Mouse (Mus musculus) kidney, adult 11 months (tissue): ENCODE results near the gene AL732309.1.
"Not testable (repeated sequence)": the region's sequence is repeated elsewhere in the genome, so short reads cannot be mapped to it uniquely, and the experiment has no call there.

Experiments used
- DNase-seq: peaks from one replicate; pipeline ENCODE4 v3.0.0; 2022

Gene AL732309.1

DNA sequence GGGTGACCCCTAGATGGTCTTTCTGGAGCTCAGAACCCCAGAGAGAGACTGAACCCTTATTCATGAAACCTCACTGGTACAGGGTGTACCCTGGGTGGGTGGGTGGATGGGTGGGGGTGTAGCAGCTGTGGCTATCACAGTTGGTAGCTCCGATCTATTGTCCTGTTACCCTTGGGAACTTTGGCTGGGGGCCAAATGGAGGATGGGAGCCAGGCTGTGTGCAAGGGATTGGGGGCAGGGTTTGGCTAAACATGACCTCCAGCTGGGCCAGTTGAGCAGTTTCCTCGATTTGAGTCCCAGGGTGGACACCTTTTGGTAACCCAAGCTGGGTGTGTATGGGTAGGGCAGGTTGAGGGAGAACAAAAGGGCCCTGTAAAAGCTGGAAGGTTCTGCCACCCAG is 20.1 kb upstream of the AL732309.1 start:
- peak; percentile 71 for DNase-seq

DNA sequence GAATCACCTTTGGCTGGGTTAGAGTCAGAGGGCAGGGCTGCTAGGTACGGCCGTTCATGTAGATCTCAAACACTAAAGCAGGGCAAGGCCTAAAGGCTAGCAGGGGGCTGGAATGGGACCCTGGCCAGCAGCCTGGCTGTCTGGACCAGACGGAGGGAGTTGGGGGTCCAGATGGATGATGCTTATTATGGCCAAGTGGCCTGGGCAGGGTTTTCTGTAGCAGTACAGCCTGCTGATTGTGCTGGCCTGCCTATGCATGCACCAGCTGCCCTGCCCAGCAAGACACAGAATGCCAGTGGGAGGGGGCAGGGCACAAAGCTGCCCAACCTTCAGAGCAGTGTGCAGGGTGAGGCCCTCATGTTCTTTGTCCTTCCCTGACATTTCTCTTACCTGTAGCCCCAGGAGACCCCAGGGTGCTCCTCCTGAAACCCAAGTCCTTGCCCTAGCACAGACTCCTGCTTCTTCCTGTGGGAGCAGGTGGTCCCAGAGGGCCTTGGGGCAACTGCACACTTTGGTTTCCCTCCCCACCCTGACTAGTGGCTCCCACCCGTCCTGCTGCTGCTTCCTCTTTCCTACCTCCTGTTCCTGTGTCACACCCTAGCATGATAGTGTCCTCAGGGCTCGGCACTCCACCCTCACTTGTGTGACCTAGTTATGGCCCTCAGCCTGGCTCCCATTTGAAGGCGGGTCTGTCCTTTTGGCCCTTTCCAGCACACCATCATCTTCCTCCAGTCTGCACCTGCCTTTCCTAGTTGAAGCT is 19.4 kb upstream of the AL732309.1 start:
- no peak for DNase-seq

DNA sequence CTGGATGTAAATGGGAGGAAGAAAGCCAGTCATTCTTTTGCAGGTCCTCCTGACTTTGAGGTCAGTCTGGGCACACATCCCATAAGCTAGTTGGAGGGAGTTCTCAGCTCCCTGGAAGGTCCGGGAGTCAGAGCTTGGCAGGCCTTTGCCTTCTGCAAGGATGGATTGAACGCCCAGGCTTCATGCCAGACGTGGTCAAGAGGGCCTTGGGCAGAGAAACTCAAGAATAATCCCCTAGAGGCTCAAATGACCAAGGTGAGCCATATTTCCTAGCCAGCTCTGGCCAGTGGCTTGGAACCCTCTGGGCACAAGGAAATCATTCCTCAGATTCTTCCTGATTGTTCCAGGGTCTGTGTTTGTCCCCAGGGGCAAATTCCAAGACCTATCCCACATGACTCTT is 18.2 kb upstream of the AL732309.1 start:
- peak; percentile 91 for DNase-seq

DNA sequence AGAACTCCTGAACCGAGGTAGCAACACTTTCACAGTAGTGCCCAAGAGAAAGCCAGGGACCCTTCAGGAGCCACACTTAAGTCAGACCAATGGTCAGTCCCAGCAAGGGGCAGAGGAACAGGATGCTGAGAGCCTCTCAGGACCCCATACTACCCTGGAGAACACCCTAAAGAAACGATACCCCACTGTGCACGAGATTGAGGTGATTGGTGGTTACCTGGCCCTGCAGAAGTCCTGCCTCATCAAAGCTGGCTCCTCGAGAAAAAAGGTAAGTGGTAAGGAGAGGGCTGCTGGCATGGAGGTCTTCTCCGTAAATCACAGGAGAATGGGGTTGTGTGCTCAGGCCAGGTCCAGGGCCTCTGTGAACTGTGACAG is 17.6 kb upstream of the AL732309.1 start:
- DNase-seq: no peak

DNA sequence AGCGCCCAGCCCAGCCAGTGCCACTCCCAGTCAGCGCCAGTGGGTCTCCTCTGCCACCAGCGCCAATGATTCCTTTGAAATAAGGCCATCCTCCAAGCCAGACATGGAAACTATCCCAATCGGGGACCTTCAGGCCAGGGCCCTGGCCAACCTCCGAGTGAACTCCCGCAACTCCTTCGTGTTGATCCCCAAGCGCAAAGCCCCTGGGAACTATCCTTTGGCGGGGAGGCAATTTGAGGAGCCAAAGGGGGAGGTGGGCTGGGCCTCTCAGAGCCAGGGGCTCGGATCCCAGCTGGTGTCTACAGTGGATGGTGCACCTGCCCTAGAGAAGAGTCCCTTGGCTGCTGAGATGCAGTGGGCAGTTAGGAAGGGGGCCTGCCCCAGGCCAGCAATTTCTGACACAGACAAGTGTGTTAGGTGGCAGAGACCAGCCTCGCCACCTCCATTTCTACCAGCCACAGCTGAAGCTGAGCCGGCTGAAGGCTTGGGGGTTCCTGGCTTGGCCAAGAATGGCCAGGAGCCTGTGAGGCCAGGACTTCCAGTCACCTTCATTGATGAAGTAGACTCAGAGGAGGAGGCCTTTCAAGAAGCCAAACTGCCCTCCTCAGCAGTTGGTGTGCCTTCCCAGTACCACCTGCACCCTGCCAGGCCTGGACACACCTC is 17.1 kb upstream of the AL732309.1 start:
- DNase-seq: no peak

DNA sequence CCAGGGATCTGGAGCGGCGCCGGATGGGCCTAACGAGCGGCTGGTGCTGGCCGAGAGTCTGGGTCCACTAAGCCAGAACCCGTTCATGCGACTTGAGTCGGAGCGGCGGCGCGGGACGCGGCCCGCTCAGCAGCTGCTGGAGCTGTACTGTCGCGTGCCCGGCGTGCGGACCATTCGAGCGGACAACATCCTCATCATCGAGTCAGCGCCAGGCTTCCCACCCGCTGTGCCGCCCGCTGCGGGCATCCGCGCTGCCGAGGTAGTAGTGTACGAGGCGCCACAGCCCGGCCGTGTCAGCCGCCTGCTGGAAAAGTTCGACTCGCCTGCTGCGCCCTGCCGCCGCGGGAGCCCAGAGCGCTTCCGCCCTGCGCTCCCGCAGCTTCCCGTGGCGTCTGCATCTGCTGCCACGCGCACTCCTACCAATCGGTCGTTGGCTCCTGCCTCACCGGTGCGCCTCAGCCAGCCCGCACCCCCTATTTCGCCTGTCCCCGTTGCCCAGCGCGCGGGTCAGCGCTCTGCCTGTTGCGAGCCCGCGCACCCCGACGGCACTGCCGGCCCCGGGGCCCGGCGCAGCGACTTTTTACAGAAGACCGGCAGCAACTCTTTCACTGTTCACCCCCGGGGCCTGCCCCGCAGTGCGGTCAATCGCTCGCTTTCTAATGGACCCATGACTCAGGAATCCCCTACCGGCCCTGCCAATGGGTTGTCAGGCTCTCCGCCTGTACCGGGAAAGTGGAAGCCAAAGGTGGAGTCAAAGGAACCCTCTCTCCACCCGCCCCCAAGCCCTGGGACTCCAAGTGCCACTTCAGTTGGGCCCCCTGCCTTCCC is 16.3 kb upstream of the AL732309.1 start:
- no peak for DNase-seq

DNA sequence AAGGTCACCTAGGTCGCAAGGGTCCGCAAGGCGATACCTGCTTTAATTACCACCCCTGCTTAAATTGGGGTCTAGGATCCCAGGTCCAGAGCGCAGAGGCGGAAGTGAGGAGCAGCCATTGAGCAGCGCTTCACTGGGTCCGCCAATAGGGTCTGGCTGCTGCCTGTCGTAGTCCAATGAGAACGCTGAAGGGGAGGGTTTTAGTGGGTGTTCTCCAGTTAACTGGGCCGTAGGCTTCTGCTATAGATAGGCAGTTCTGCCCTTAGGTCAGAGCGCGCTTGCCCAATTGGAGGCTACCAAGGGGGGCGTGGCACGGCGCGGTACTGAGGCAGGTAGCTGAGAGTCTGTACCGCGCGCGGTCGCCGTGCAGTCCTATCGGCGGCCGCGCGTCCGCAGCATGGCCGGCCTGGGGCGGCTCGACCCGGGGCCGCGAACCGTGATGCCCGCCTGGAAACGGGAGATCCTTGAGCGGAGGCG is 15.7 kb upstream of the AL732309.1 start, which contains the start of gene Tprn:
TSS of gene Tprn (plus strand) at position 328 of the 477 bp plus-strand sequence.
- peak; percentile 98 for DNase-seq

DNA sequence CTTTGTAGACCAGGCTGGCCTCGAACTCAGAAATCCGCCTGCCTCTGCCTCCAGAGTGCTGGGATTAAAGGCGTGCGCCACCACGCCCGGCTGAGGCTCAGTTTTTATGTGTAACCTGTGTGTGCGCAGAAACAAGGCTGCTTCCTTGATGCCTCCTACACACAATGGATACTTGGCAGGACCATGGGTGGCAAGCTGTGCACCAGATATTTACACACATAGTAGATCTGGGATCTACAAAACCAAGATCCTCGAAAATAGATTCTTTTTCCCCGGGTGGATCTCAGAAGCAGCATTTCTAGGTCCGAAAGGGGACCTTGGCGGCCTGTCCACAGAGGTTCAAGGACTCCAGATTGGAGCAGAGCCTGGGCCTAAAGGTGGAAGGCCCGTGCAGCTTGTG is 15.2 kb upstream of the AL732309.1 start:
- DNase-seq: no peak

DNA sequence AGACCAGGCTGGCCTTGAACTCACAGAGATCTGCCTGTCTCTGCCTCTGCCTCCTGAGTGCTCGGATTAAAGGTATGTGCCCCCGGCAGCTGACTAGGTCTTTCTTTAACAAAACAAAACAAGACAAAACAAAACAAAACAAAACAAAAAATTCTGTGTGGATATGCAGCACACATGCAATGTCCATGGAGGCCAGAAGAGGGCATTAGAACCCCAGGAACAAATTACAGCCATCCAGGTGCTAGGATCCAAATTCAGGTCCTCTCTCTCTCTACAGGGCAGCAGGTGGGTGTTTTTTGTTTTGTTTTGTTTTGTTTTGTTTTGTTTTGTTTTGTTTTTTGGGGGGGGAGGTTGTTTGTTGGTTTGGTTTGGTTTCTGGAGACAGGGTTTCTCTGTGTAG is 12.2 kb upstream of the AL732309.1 start:
- no peak for DNase-seq

DNA sequence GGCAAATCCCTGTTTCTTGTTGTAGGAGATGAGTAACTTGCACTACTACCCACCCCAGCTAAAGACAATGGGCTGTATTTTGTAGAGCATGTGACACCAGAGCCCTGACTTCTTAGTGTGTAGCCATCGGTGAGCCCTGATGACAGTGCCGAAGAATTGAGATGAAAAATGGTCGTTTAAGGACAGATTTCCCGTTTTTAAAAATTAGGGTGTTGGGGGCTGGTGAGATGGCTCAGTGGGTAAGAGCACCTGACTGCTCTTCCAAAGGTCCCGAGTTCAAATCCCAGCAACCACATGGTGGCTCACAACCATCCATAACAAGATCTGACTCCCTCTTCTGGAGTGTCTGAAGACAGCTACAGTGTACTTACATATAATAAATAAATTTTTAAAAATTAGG is 10.6 kb upstream of the AL732309.1 start:
- DNase-seq: not testable (repeated sequence)

DNA sequence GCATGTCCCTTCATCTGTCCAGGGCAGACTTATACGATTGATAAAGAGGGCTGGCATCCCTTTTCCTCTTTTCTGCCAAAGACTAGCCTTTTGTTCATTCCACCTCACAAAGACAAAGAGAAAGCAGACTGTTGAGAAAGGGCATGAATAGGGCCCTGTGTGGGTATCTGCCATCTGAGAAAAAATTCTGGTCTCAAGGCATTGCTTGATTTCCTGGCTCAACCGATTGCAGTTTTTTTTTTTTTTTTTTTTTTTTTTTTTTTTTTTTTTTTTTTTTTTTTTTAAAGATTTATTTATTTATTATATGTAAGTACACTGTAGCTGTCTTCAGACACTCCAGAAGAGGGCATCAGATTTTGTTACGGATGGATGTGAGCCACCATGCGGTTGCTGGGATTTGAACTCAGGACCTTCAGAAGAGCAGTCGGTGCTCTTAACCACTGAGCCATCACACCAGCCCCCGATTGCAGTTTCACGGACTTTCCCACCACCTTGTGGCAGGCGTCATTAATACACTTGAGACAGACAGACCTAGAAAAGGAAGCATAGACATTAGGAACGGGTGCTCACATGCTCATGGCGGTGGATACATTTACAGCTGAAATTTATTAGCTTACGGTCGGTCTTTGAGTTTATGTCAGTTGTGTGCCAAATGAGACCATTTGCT is 9.9 kb upstream of the AL732309.1 start:
- not testable (repeated sequence) for DNase-seq

DNA sequence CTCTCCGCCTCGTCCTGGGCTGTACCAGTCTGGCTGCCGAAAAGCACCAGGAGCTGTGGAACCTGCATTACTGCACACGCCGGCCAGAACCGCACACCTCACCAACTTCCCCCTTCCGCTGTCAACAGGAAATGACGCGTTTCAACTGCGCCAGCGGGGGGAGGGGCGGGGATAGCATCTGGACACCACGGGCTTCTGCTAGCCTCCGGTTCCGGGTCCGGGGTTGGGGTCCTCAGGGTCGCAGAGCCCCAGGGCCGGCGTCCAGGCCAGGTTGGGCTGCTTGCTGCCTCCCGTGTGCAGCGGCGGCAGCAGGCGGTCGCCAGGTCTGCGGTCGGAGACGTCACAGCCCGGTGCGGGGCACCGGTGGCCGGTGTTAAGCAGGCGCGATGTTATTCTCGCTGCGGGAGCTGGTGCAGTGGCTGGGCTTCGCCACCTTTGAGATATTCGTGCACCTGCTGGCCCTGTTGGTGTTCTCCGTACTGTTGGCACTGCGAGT is 8.7 kb upstream of the AL732309.1 start, which contains the start of gene Tmem203:
TSS of gene Tmem203 (plus strand) at position 156 of the 496 bp plus-strand sequence.
- DNase-seq: peak; percentile 78

DNA sequence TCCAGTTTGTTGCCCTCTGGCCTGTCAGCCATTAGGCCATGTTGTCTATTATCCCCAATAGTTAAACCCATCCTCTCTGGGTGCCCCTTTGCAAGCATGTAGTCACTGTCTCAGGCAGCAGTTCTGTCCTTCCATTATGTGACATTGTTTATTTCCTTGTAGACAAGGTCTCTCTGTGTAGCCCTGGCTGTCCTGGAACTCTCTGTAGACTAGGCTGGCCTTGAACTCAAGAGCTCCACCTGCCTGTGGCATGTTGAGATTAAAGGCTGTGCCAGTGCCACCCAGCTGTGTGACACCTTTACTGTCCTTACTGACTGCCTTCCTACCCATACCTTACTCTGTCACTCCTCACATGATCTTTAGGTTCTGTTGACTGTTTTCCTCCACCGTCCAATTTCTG is 5.7 kb upstream of the AL732309.1 start:
- no peak for DNase-seq

DNA sequence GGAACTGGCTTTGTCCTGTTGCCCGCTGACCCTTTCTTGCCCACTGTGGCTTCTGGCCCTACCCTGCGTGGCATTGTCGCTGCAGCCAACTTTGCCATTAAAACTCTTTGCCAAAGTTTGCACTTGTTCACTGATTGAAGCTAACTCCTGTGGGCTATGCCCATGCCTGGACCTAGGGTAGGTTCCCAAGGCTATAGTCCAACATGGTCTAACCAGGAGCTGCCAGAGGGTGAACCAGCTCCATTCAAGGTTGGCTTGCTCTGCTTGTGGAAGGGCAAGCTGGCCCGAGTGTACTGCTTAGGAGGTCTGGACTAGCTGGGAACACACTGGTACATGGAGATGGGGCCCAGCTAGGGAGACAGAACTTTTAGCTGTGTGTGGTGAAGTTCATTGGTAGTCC is 2.5 kb downstream of the AL732309.1 start:
- no peak for DNase-seq

DNA sequence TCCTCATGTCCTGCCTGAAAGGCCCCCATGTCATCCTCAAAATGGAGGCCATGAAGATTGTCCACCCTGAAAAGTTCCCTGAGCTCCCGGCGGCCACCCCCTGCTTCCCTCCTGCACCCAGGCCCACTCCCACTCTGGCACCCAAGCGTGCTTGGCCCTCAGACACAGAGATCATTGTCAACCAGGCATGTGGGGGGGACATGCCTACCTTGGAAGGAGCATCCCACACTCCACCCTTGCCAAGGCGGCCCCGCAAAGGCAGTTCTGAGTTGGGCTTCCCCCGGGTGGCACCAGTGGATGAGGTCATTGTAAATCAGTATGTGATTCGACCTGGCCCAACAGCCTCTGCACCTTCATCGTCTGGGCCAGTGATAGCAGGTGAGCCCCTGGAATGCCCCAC is 3.3 kb downstream of the AL732309.1 start:
- DNase-seq: no peak

DNA sequence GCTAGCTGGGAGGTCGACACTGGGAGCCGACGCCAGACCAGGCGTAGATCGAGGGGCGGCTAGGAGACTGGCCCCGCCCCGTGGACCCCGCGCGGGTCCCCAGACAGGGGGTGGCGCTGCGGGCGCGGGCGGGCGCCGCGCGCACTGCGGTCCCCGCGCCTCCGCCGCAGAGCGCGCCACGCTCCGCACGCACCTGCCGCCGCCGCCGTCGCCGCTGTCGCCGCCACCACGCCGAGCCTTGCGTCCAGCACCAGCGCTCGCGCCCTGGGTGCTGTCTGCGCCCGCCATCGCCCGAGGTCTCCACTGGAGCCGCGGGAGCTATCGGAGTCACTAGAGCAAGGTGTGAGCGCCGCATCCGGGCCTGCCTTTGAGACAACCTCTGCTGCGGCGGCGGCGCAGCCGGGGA is 4.6 kb downstream of the AL732309.1 start, which contains the start of the genes Rnf208 and Cysrt1:
TSS of gene Rnf208 (plus strand) at position 155 of the 406 bp plus-strand sequence.
TSS of gene Cysrt1 (minus strand) at position 352 of the 406 bp plus-strand sequence.
- no peak for DNase-seq

DNA sequence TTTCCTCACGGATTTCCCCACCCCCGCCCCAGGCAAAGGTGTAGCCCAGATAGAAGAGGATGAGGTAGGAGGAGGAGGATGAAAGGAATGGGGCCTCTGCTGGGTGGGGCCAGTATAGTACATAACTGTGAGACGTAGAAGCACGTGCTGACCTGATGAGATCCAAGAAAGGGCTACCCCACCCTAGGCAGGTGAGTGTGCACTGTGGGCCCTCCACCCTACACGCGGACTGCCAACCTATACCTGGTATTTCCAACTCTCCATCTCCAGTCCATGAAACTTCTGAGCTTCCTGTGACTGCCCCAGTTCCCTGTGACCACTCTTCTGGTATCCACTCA is 5.3 kb downstream of the AL732309.1 start:
- DNase-seq: no peak

DNA sequence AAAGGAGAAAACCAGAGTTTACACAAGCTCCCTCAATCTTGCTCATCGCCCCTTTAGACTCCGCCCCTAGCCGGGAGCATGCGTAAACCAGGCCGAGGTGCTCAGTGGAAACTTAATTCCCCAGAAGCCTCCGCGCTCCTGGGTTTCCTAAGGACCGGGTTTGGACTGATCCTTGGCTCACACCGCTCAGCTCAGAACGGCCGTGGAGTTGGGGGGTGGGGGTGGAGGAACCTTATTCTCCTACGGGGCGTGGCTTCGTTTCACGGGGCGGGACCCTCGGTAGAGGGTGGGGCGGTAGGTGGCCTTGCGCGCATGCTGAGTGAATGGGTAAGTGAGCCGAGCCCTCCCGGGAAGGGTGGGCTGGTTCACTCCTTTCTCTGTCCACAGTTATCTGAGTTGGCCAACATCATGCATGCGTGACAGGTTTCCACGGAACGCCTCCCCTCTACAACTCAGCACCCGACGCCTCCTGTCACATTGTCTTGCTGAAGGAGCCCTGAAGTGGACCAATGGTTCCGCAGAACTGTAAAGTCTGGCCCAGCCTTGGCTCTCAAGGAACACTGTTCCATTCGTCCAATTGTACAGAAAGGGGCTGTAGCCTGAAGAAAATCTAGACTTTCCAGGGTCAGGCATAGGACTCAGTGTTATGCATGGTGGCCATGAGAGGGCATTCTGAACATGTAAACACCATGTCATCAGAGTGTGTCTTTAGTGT is 5.8 kb downstream of the AL732309.1 start:
- DNase-seq: peak; percentile 88

DNA sequence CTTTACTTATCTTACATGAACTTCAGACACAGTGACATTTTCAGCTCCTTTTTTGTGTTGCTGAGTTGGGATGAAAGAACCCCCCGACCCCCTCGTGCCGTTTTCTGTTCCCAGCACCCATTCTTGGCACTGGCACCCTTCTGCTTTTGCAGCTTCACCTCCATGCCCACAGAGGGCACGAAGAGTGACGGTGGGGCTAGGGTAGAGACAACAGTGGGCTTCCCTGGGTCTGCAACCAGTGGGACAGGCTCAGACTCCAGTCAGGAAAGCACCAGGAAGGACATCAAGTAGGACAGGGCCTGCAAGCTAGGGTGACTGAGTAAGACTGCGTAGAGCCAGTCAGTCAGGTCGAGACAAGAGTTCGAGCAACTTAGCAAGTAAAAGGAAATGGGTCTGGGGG is 6.4 kb downstream of the AL732309.1 start:
- no peak for DNase-seq

DNA sequence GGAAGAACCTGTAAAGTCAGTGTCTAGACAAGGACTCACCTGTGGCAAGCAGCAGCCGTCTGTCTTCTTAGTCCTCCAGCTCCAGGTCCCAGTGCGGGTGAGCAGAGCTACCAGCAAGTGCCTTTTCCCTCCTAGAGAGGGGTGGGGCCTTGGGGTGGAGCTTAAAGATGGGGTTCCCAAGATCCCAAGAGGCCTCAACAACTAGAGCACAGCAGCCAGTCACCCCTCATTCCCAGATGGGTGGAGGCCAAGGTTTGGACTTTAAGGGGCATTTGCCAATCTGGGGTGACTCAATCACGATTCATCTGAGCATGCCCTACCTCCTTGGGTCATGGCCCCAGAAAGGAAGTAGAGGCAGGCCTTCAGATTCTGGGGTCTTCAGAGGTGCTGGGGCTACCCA is 6.9 kb downstream of the AL732309.1 start:
- no peak for DNase-seq

DNA sequence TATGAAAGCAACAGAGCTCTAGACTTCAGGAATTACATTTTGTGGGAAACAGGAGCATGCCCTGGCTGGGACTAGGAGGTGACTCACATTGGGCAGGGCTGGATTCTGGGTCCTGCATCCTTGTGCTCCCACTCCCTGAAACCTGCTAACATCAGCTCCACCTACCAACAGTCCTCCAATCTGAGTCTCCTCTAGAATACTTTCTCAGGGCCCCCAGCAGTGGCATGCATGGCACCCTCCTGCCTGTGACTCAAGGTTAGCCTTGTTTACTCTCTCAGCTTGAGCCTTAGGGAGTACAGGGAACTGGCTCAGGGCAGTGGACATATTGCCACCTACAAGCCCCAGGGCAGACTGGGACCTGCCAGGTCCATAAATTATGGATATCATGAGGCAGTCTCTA is 8.6 kb downstream of the AL732309.1 start:
- no peak for DNase-seq

DNA sequence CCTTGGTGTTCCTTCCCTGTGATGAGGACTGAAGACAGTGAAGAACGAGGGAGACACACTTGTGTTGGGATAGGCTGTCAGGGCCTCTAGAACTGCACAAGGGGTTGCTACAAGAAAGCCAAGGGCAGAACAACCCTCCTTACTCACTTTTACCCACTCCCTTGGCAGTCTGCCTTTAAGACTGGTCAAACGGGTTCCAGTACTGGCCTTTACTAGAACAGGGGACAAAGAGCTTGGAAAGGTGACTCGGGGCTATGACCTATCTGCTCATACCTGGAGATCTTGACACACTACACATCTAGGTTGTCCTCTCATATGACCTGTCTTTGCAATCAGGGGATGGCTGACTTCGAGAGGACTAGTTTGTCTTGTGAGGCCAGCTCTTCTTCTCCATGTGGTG is 9.1 kb downstream of the AL732309.1 start:
- DNase-seq: peak; percentile 72
